ENCODE assay signal across 24 mouse cellular contexts in the genomic region with DNA sequence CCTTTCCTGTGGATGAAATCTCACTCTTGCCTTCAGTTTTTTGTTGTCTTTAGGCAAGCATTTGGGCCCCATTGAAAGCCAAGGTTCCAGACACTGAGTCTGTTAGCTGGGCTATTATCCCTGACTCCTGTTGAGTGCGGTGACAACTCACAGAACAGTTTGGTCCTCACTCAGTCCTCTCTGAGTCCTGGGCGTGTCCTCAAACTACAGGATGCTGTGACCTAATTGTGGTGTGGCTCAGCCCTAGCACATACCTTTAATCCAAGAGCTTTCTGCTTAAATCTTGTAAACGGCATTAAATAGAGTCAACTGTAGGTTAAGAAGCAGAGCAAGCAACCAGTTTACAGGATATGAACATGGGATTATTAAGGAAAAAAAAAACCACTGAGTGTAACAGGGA.
"Had no signal": no experiment of that assay in that cellular context is flagged by ENCODE, and none has a peak within 500 bp of the region (broad histone marks: within the 10 kb centered on the region; RNA-seq: fewer than 3 reads in every experiment).

No protein-coding gene starts in this region.

- H3K4me2 ChIP-seq: heart, embryonic 13.5 days; heart, embryonic 15.5 days; hindbrain, embryonic 13.5 days; hindbrain, embryonic 15.5 days; intestine, embryonic 15.5 days; limb, embryonic 12.5 days; liver, embryonic 11.5 days; liver, embryonic 13.5 days; liver, embryonic 15.5 days had no signal

- H3K4me1 ChIP-seq: heart, embryonic 10.5 days; heart, embryonic 13.5 days; heart, embryonic 15.5 days; hindbrain, embryonic 13.5 days; hindbrain, embryonic 15.5 days; intestine, embryonic 15.5 days; limb, embryonic 10.5 days; limb, embryonic 12.5 days; liver, embryonic 13.5 days; liver, embryonic 15.5 days had no signal

- H3K27me3 ChIP-seq: heart, embryonic 15.5 days; hindbrain, embryonic 13.5 days; hindbrain, embryonic 15.5 days; intestine, embryonic 15.5 days; limb, embryonic 12.5 days; liver, embryonic 13.5 days; liver, embryonic 15.5 days had no signal

- ATAC-seq: hindbrain, postnatal 0 days; inflammation-experienced regulatory T-cells, adult 6 months; intestine, embryonic 15.5 days; intestine, postnatal 0 days had no signal

- H3K9me3 ChIP-seq: heart, embryonic 10.5 days; heart, embryonic 15.5 days; hindbrain, embryonic 15.5 days; limb, embryonic 10.5 days had no signal

- H3K9ac ChIP-seq: heart, embryonic 13.5 days; heart, embryonic 15.5 days; hindbrain, embryonic 13.5 days; hindbrain, embryonic 15.5 days; intestine, embryonic 15.5 days; limb, embryonic 12.5 days; liver, embryonic 13.5 days; liver, embryonic 15.5 days had no signal

- H3K36me3 ChIP-seq: heart, embryonic 10.5 days; heart, embryonic 13.5 days; heart, embryonic 15.5 days; hindbrain, embryonic 13.5 days; hindbrain, embryonic 15.5 days; intestine, embryonic 15.5 days; limb, embryonic 10.5 days; limb, embryonic 12.5 days; liver, embryonic 13.5 days; liver, embryonic 15.5 days had no signal

- DNase-seq: gastrocnemius, postnatal 14 days; heart, adult 18-20 months; heart, postnatal 14 days; heart, postnatal 36 days; kidney, adult 18-20 months; kidney, adult 8-10 months; kidney, postnatal 14 days; kidney, postnatal 36 days; liver; liver, embryonic 13.5 days had no signal

- H3K27ac ChIP-seq: heart, embryonic 10.5 days; heart, embryonic 13.5 days; heart, embryonic 15.5 days; hindbrain, embryonic 13.5 days; hindbrain, embryonic 15.5 days; hindbrain, postnatal 0 days; intestine, embryonic 15.5 days; left cerebral cortex, adult 2 months; limb, embryonic 10.5 days; limb, embryonic 12.5 days; liver, embryonic 13.5 days; liver, embryonic 15.5 days had no signal

- H3K4me3 ChIP-seq: heart, embryonic 10.5 days; heart, embryonic 13.5 days; heart, embryonic 15.5 days; hindbrain, embryonic 13.5 days; hindbrain, embryonic 15.5 days; intestine, embryonic 15.5 days; left cerebral cortex, adult 2 months; limb, embryonic 10.5 days; limb, embryonic 12.5 days; liver, embryonic 13.5 days; liver, embryonic 15.5 days had no signal
